ENCODE assay signal across 17 mouse cellular contexts in genomic region chr2:18232883-18233567, GRCm38 (mm10).
DNase-seq lines count a peak whose midpoint lies in the region; ATAC-seq and TF ChIP-seq lines count a peak whose summit lies in the region.
"Had no signal": no experiment of that assay in that cellular context is flagged by ENCODE, and none has a peak within 500 bp of the region (broad histone marks: within the 10 kb centered on the region; RNA-seq: fewer than 3 reads in every experiment).

No protein-coding gene starts in this region.

- H3K4me2 ChIP-seq in hindbrain, embryonic 11.5 days (replicated peaks; ENCODE audit: low read depth, low read length): no peak overlapping the region
- H3K4me2 ChIP-seq in midbrain, embryonic 15.5 days: no peak overlapping the region
- H3K4me2 ChIP-seq in heart, embryonic 11.5 days: no peak overlapping the region
- H3K4me2 ChIP-seq: heart, embryonic 13.5 days; neural tube, embryonic 13.5 days had no signal

- no peaks in the 10 kb centered on the region for H3K36me3 ChIP-seq in ES-E14 (ENCODE audit: control insufficient read depth, insufficient read depth, low read length, poor library complexity, severe bottlenecking)
- H3K36me3 ChIP-seq in hindbrain, embryonic 11.5 days (ENCODE audit: control insufficient read depth, insufficient read depth, low read length): no peaks in the 10 kb centered on the region
- H3K36me3 ChIP-seq in midbrain, embryonic 15.5 days (replicated peaks): no peaks in the 10 kb centered on the region
- H3K36me3 ChIP-seq in heart, embryonic 11.5 days (ENCODE audit: control insufficient read depth, insufficient read depth, low read length): no peaks in the 10 kb centered on the region
- H3K36me3 ChIP-seq: neural tube, embryonic 13.5 days had no signal

- TF ChIP-seq CTCF in brain, embryonic 14.5 days (IDR thresholded peaks at IDR 0.05; ENCODE audit: borderline replicate concordance, extremely low read depth, insufficient read depth, insufficient read length): no peak

- WGBS in hindbrain, embryonic 11.5 days: 3% methylated on average over 5 of the region's 5 CpGs
- 6% methylated on average over 5 of the region's 5 CpGs for WGBS in midbrain, embryonic 15.5 days
- 14% methylated on average over 5 of the region's 5 CpGs for WGBS in heart, embryonic 11.5 days (ENCODE audit: insufficient replicate concordance)

- TF ChIP-seq POLR2A in brain, embryonic 14.5 days (IDR thresholded peaks at IDR 0.05; ENCODE audit: borderline replicate concordance, extremely low read depth, insufficient read depth, insufficient read length, poor library complexity, severe bottlenecking): no peak

- H3K9me3 ChIP-seq in ES-E14 (ENCODE audit: control insufficient read depth, insufficient read depth, low read depth, low read length): no peaks in the 10 kb centered on the region
- H3K9me3 ChIP-seq in hindbrain, embryonic 11.5 days (ENCODE audit: control insufficient read depth, low read length): no peaks in the 10 kb centered on the region
- H3K9me3 ChIP-seq in midbrain, embryonic 15.5 days: no peaks in the 10 kb centered on the region
- no peaks in the 10 kb centered on the region for H3K9me3 ChIP-seq in heart, embryonic 11.5 days (replicated peaks; ENCODE audit: control insufficient read depth, low read length)
- H3K9me3 ChIP-seq: heart, embryonic 13.5 days; neural tube, embryonic 13.5 days had no signal

- H3K27me3 ChIP-seq in hindbrain, embryonic 11.5 days (ENCODE audit: control insufficient read depth, insufficient read depth, low read length): no peaks in the 10 kb centered on the region
- no peaks in the 10 kb centered on the region for H3K27me3 ChIP-seq in midbrain, embryonic 15.5 days (replicated peaks)
- H3K27me3 ChIP-seq in heart, embryonic 11.5 days (ENCODE audit: control insufficient read depth, insufficient read depth, low read length): no peaks in the 10 kb centered on the region
- H3K27me3 ChIP-seq: CH12.LX; heart, embryonic 13.5 days; neural tube, embryonic 13.5 days had no signal

- peaks cover 0 to 5% of the 10 kb centered on the region in 2 experiments; a peak in 3 of 4 replicates for H3K4me1 ChIP-seq in ES-E14 (ENCODE audit: control insufficient read depth in 2 of 2, insufficient read depth in 2 of 2, low read length in 2 of 2, poor library complexity in 1 of 2)
- peaks cover 4% of the 10 kb centered on the region; the same call in 1 of the 2 replicates for H3K4me1 ChIP-seq in hindbrain, embryonic 11.5 days (replicated peaks; ENCODE audit: control insufficient read depth, insufficient read depth, low read length)
- H3K4me1 ChIP-seq in midbrain, embryonic 15.5 days: peaks cover 8% of the 10 kb centered on the region
- peaks cover 3% of the 10 kb centered on the region; the same call in 1 of the 2 replicates for H3K4me1 ChIP-seq in heart, embryonic 11.5 days (ENCODE audit: control insufficient read depth, insufficient read depth, low read length)

- in situ Hi-C loops in ES-E14 (cut with MboI; ENCODE audit: low sequenced_read_pairs in 2 of 2, unreplicated experiment in 2 of 2): no loop called here

- no peak overlapping the region for H3K27ac ChIP-seq in ES-E14 (ENCODE audit: insufficient read depth, low read depth, low read length, poor library complexity, severe bottlenecking)
- H3K27ac ChIP-seq in hindbrain, embryonic 11.5 days (ENCODE audit: low read depth, low read length): 0 out of 2 replicates have a peak overlapping the region, but pooled peaks have one; percentile 24
- H3K27ac ChIP-seq in midbrain, embryonic 15.5 days: peak overlapping the region; percentile 6; the same call in 1 of the 2 replicates
- no peak overlapping the region for H3K27ac ChIP-seq in heart, embryonic 11.5 days (ENCODE audit: low read depth, low read length)
- H3K27ac ChIP-seq: heart, embryonic 13.5 days; left cerebral cortex, adult 2 months; neural tube, embryonic 13.5 days had no signal

- peak; percentile 2 for DNase-seq in ES-E14 (ENCODE audit: low read depth, low spot score)
- DNase-seq in brain, embryonic 14.5 days (ENCODE audit: low read depth): peak; percentile 78
- peak; percentile 36 for DNase-seq in hindbrain, embryonic 11.5 days (ENCODE audit: low spot score)
- no peak for DNase-seq in urinary bladder, adult 18-20 months (ENCODE audit: low spot score in 2 of 2)
- DNase-seq in layer of hippocampus, adult 11-12 months (ENCODE audit: low spot score): no peak
- DNase-seq: cerebellum, adult 2 months; kidney, postnatal 36 days; liver; lung, postnatal 10 days; right cerebral cortex, postnatal 4 days; thymus, postnatal 36 days had no signal

- H3K4me3 ChIP-seq in ES-E14 (ENCODE audit: insufficient read depth in 1 of 2, low read depth in 1 of 2, low read length in 2 of 2, poor library complexity in 1 of 2, severe bottlenecking in 1 of 2): no peak overlapping the region
- no peak overlapping the region for H3K4me3 ChIP-seq in hindbrain, embryonic 11.5 days (ENCODE audit: low read depth, low read length)
- H3K4me3 ChIP-seq in midbrain, embryonic 15.5 days: no peak overlapping the region
- no peak overlapping the region for H3K4me3 ChIP-seq in heart, embryonic 11.5 days (ENCODE audit: low read depth, low read length)
- H3K4me3 ChIP-seq: heart, embryonic 13.5 days; left cerebral cortex, adult 2 months; neural tube, embryonic 13.5 days had no signal

- peak; percentile 78 for ATAC-seq in hindbrain, embryonic 11.5 days (ENCODE audit: low FRiP score)
- peak; percentile 88 for ATAC-seq in midbrain, embryonic 15.5 days (replicated peaks)
- ATAC-seq in heart, embryonic 11.5 days (replicated peaks; ENCODE audit: insufficient number of reproducible peaks, low FRiP score, low TSS enrichment): no peak

- no peak overlapping the region for H3K9ac ChIP-seq in ES-E14 (ENCODE audit: insufficient read depth, low read depth, low read length, poor library complexity, severe bottlenecking)
- H3K9ac ChIP-seq in hindbrain, embryonic 11.5 days (ENCODE audit: low read depth, low read length): no peak overlapping the region
- H3K9ac ChIP-seq in midbrain, embryonic 15.5 days: no peak overlapping the region; the same call in 1 of the 2 replicates
- no peak overlapping the region for H3K9ac ChIP-seq in heart, embryonic 11.5 days (ENCODE audit: low read depth, low read length)
- H3K9ac ChIP-seq: heart, embryonic 13.5 days; neural tube, embryonic 13.5 days had no signal

TF ChIP-seq in ES-E14, 5 proteins besides CTCF, POLR2A, EP300 and RAD21:
- TF ChIP-seq MAFK (IDR thresholded peaks at IDR 0.05; ENCODE audit: insufficient read depth, low read depth, low read length) (no peak), ZC3H11A (IDR thresholded peaks at IDR 0.05; ENCODE audit: borderline replicate concordance, low read depth, low read length) (no peak), HCFC1 (IDR thresholded peaks at IDR 0.05; ENCODE audit: borderline replicate concordance, insufficient read depth, low read length) (no peak), CHD2 (IDR thresholded peaks at IDR 0.05; ENCODE audit: low read depth, low read length) (no peak), ZNF384 (IDR thresholded peaks at IDR 0.05; ENCODE audit: low read depth, low read length) (no peak)

Comparison
In these comparisons a context has a peak if more than half of its experiments do, and no peak if none do; other contexts are left out.
1. DNase-seq: peak in ES-E14 (single experiment), brain, embryonic 14.5 days (single experiment) and hindbrain, embryonic 11.5 days (single experiment); none in urinary bladder, adult 18-20 months (0 of 2) and layer of hippocampus, adult 11-12 months (single experiment).
2. H3K27ac ChIP-seq: peak in hindbrain, embryonic 11.5 days (single experiment) and midbrain, embryonic 15.5 days (single experiment); none in ES-E14 (single experiment) and heart, embryonic 11.5 days (single experiment).